Comparison of ENCODE assay signal across 14 mouse cellular contexts in genomic region chr17:86232248-86232647, GRCm38 (mm10).
A peak's percentile ranks its signal among the peaks of the same experiment; 100 is the strongest.
DNase-seq lines count a peak whose midpoint lies in the region; ATAC-seq and TF ChIP-seq lines count a peak whose summit lies in the region.
"Had no signal": no experiment of that assay in that cellular context is flagged by ENCODE, and none has a peak within 500 bp of the region (broad histone marks: within the 10 kb centered on the region; RNA-seq: fewer than 3 reads in every experiment).

No protein-coding gene starts in this region.

- H3K36me3 ChIP-seq in forebrain, embryonic 13.5 days (ENCODE audit: poor library complexity, severe bottlenecking) = no peaks in the 10 kb centered on the region
- H3K36me3 ChIP-seq in forebrain, embryonic 12.5 days (replicated peaks) = no peaks in the 10 kb centered on the region
- H3K36me3 ChIP-seq in intestine, embryonic 16.5 days (ENCODE audit: control insufficient read depth, insufficient read depth, low read length) = no peaks in the 10 kb centered on the region
- no peaks in the 10 kb centered on the region for H3K36me3 ChIP-seq in intestine, postnatal 0 days (ENCODE audit: control insufficient read depth, insufficient read depth)
- H3K36me3 ChIP-seq in limb, embryonic 10.5 days = no peaks in the 10 kb centered on the region
- H3K36me3 ChIP-seq: kidney, embryonic 15.5 days; limb, embryonic 12.5 days had no signal

- no peak overlapping the region for H3K4me2 ChIP-seq in forebrain, embryonic 13.5 days
- no peak overlapping the region for H3K4me2 ChIP-seq in forebrain, embryonic 12.5 days
- no peak overlapping the region for H3K4me2 ChIP-seq in intestine, embryonic 16.5 days (ENCODE audit: low read depth, low read length)
- H3K4me2 ChIP-seq in intestine, postnatal 0 days (replicated peaks; ENCODE audit: low read depth) = no peak overlapping the region
- H3K4me2 ChIP-seq: kidney, embryonic 15.5 days; limb, embryonic 12.5 days had no signal

- ATAC-seq in forebrain, embryonic 13.5 days = no peak
- no peak for ATAC-seq in forebrain, embryonic 12.5 days (ENCODE audit: low FRiP score)
- ATAC-seq in intestine, embryonic 16.5 days = no peak
- no peak for ATAC-seq in intestine, postnatal 0 days

- no peaks in the 10 kb centered on the region for H3K9me3 ChIP-seq in forebrain, embryonic 13.5 days (replicated peaks)
- no peaks in the 10 kb centered on the region for H3K9me3 ChIP-seq in forebrain, embryonic 12.5 days
- no peaks in the 10 kb centered on the region for H3K9me3 ChIP-seq in intestine, embryonic 16.5 days (ENCODE audit: control insufficient read depth, low read length)
- no peaks in the 10 kb centered on the region for H3K9me3 ChIP-seq in intestine, postnatal 0 days (ENCODE audit: control insufficient read depth)
- no peaks in the 10 kb centered on the region for H3K9me3 ChIP-seq in limb, embryonic 10.5 days (replicated peaks)
- H3K9me3 ChIP-seq: kidney, embryonic 15.5 days had no signal

- H3K27me3 ChIP-seq in forebrain, embryonic 13.5 days = no peaks in the 10 kb centered on the region
- H3K27me3 ChIP-seq in forebrain, embryonic 12.5 days = no peaks in the 10 kb centered on the region
- H3K27me3 ChIP-seq in intestine, embryonic 16.5 days (replicated peaks; ENCODE audit: control insufficient read depth, insufficient read depth, low read length) = no peaks in the 10 kb centered on the region
- H3K27me3 ChIP-seq in intestine, postnatal 0 days (replicated peaks; ENCODE audit: control insufficient read depth, insufficient read depth, low read length) = no peaks in the 10 kb centered on the region
- H3K27me3 ChIP-seq in limb, embryonic 10.5 days (ENCODE audit: low read depth, poor library complexity, severe bottlenecking) = no peaks in the 10 kb centered on the region
- H3K27me3 ChIP-seq: kidney, embryonic 15.5 days; limb, embryonic 12.5 days had no signal

- no peak overlapping the region for H3K4me3 ChIP-seq in forebrain, embryonic 13.5 days
- no peak overlapping the region for H3K4me3 ChIP-seq in forebrain, embryonic 12.5 days (replicated peaks)
- no peak overlapping the region for H3K4me3 ChIP-seq in intestine, embryonic 16.5 days (ENCODE audit: low read length)
- H3K4me3 ChIP-seq in intestine, postnatal 0 days (ENCODE audit: low read depth, low read length) = no peak overlapping the region
- H3K4me3 ChIP-seq in limb, embryonic 10.5 days = no peak overlapping the region
- H3K4me3 ChIP-seq: erythroblast, embryonic 14.5 days; kidney, embryonic 15.5 days; limb, embryonic 12.5 days had no signal

- TF ChIP-seq CTCF in intestine, postnatal 0 days (IDR thresholded peaks at IDR 0.05; ENCODE audit: low read depth) = no peak
- no peak for TF ChIP-seq CTCF in brain, embryonic 14.5 days (IDR thresholded peaks at IDR 0.05; ENCODE audit: borderline replicate concordance, extremely low read depth, insufficient read depth, insufficient read length)

- peak; percentile 47 for DNase-seq in brain, embryonic 14.5 days (ENCODE audit: low read depth)
- no peak for DNase-seq in limb, embryonic 10.5 days (ENCODE audit: low spot score)
- no peak for DNase-seq in adrenal gland, adult 2 months
- DNase-seq in adrenal gland, adult 8-10 months = no peak
- DNase-seq: embryo, embryonic 11 days; lung, adult 18-20 months had no signal

- no peak overlapping the region for H3K9ac ChIP-seq in forebrain, embryonic 13.5 days
- H3K9ac ChIP-seq in forebrain, embryonic 12.5 days = no peak overlapping the region
- H3K9ac ChIP-seq in intestine, embryonic 16.5 days (ENCODE audit: low read depth, low read length) = no peak overlapping the region
- H3K9ac ChIP-seq in intestine, postnatal 0 days (ENCODE audit: low read depth, low read length) = no peak overlapping the region
- H3K9ac ChIP-seq: kidney, embryonic 15.5 days; limb, embryonic 12.5 days had no signal

- no peak for TF ChIP-seq POLR2A in brain, embryonic 14.5 days (IDR thresholded peaks at IDR 0.05; ENCODE audit: borderline replicate concordance, extremely low read depth, insufficient read depth, insufficient read length, poor library complexity, severe bottlenecking)

- peak overlapping the region; percentile 48; the same call in 1 of the 2 replicates for H3K27ac ChIP-seq in forebrain, embryonic 13.5 days
- no peak overlapping the region for H3K27ac ChIP-seq in forebrain, embryonic 12.5 days
- peak overlapping the region; percentile 27; the same call in 1 of the 2 replicates for H3K27ac ChIP-seq in intestine, embryonic 16.5 days (ENCODE audit: low read length)
- no peak overlapping the region for H3K27ac ChIP-seq in intestine, postnatal 0 days (ENCODE audit: low read depth, low read length)
- peak overlapping the region; percentile 25; the same call in 1 of the 2 replicates for H3K27ac ChIP-seq in limb, embryonic 10.5 days
- H3K27ac ChIP-seq: kidney, embryonic 15.5 days; limb, embryonic 12.5 days; macrophage had no signal

- peaks cover 17% of the 10 kb centered on the region for H3K4me1 ChIP-seq in forebrain, embryonic 13.5 days
- no peaks in the 10 kb centered on the region for H3K4me1 ChIP-seq in forebrain, embryonic 12.5 days
- H3K4me1 ChIP-seq in intestine, embryonic 16.5 days (ENCODE audit: control insufficient read depth, insufficient read depth, low read length) = no peaks in the 10 kb centered on the region; the same call in 1 of the 2 replicates
- H3K4me1 ChIP-seq in intestine, postnatal 0 days (replicated peaks; ENCODE audit: control insufficient read depth, insufficient read depth, low read length) = peaks cover 3% of the 10 kb centered on the region; the same call in 1 of the 2 replicates
- peaks cover 9% of the 10 kb centered on the region for H3K4me1 ChIP-seq in limb, embryonic 10.5 days

- 75% methylated on average over 4 of the region's 4 CpGs for WGBS in forebrain, embryonic 13.5 days
- 88% methylated on average over 4 of the region's 4 CpGs for WGBS in forebrain, embryonic 12.5 days
- 74% methylated on average over 4 of the region's 4 CpGs for WGBS in intestine, embryonic 16.5 days
- WGBS in intestine, postnatal 0 days = 74% methylated on average over 4 of the region's 4 CpGs
- 91% methylated on average over 4 of the region's 4 CpGs for WGBS in limb, embryonic 10.5 days

Comparison
In these comparisons a context has a peak if more than half of its experiments do, and no peak if none do; other contexts are left out.
1. H3K27ac ChIP-seq: peak in forebrain, embryonic 13.5 days (single experiment), intestine, embryonic 16.5 days (single experiment) and limb, embryonic 10.5 days (single experiment); none in forebrain, embryonic 12.5 days (single experiment) and intestine, postnatal 0 days (single experiment).